Mouse (Mus musculus) c-Kit-positive CD71-positive TER-119-negative erythroid progenitor cells, embryonic 14.5 days (primary cell): ENCODE measurements around the gene Lrp1.

Experiments used
- DNase-seq: peaks from one replicate; pipeline ENCODE4 v3.0.0-alpha.2; 2013; ENCODE audit warnings: low read depth

Gene Lrp1

DNA sequence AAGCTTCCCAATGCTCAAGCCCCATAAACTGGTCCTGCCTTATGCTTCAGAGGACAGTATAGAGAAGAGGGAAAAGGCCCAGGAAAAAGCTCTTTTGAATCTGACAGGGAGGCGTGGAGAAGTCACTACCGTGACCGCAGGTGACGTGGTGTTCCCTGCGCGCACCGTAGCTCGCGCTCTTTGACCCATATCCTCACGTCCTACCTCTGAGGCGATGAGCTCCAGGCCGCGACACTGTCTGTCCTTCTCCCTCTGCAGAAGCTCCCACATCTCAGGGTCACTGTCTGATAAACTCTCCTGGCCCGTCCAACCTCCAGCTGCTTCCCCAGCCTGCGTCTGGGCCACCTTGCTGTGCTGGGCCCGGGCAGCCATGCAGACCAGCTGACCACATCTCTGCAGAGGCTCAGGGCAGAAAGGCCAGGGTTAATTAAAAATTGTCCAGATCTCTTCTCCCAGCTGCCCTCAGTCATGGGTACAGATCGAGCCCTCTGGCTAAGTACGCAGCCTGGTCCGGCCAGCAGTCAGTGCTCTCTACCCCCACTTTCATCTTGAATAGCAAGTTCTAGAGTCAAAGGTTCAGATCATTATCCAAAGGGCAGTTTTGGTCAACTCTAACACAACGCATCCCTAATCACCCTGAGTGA, 100.1 kb downstream of the Lrp1 start:
- no peak for DNase-seq

DNA sequence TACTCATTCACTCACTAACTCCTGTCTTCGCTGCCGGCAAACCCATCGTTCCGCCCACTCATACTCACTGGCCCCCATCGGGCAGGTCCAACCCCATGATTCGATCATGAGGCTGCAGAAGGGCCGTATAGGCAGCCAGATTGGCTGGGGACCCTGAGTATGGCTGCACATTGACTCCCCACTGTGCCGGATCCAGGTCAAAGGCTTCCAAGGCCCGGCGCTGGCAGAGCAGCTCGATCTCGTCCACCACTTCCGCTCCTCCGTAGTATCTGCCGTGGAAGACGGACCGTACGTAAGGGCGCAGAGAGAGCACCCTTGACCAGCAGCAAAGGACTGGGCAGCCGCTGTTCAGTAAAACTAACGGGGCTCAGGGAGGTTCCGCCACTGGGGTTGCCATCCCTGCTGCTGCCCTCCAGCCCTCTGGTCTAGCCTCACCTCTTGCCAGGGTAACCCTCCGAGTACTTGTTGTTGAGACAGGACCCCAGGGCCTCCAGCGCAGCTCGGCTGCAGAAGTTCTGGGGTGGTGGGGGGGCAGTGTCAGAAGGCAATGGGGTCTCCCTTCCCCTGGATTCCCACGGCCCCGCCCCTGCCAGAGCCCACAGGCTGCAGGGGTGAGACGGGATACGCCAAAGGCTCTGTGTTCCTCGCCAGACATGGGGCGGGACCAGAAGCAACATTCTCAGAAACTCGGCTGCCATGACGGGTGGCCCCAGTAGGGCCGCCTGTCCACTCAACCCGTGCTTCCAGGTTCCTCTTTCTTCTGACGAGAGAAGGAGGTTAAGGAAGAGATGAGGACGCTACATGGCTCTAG, 100.8 kb downstream of the Lrp1 start:
- DNase-seq: no peak

- no peak for DNase-seq
Observed at GRCm38 (mm10) chr10:127519041-127519701, 101.8 kb downstream of the Lrp1 start.

GRCm38 (mm10) chr10:127517941-127518340, 103.0 kb downstream of the Lrp1 start:
- DNase-seq: no peak

DNA sequence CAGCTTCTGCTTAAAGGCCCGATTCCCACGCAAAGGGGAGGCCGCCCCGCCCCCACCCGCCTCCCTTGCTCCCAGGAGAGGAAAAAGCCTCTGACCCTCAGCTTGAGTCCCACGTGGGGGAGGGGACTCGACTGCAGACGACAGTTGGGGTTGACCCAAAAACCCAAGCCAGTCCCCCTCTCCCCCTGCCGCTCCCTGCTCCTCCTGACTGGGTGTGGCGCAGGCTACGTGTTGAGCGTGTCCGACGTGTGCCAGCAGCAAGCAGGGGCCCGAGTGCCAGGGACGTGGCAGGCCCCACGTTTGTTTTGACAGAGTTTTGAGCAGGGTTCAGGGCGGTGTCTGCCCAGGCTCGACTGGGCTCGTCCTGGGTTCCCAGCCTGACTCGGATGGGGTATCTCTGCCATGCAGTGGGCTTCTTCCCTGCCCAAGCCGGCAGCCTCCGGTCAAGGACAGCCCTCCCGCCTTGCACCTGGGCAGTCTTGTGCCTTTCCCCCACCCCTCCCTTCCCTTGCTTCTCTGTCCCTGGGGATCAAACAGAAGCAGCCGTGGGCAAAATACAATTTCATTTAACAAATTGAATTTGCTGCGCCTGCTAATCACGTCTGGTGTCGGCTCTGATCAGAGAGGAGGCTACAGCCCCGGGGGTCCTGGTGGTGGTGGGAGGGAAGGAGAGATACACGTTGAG, 104.2 kb downstream of the Lrp1 start:
- DNase-seq: no peak

- no peak for DNase-seq
Observed at GRCm38 (mm10) chr10:127515983-127516459, 104.9 kb downstream of the Lrp1 start.

- DNase-seq: no peak
Observed at GRCm38 (mm10) chr10:127515271-127515982, 105.5 kb downstream of the Lrp1 start.

- DNase-seq: no peak
Observed at GRCm38 (mm10) chr10:127514764-127515163, 106.2 kb downstream of the Lrp1 start, which contains the start of gene Ndufa4l2. Gene Ndufa4l2, plus strand, starts transcription at chr10:127514967.

GRCm38 (mm10) chr10:127514111-127514698, 106.7 kb downstream of the Lrp1 start:
- no peak for DNase-seq

DNA sequence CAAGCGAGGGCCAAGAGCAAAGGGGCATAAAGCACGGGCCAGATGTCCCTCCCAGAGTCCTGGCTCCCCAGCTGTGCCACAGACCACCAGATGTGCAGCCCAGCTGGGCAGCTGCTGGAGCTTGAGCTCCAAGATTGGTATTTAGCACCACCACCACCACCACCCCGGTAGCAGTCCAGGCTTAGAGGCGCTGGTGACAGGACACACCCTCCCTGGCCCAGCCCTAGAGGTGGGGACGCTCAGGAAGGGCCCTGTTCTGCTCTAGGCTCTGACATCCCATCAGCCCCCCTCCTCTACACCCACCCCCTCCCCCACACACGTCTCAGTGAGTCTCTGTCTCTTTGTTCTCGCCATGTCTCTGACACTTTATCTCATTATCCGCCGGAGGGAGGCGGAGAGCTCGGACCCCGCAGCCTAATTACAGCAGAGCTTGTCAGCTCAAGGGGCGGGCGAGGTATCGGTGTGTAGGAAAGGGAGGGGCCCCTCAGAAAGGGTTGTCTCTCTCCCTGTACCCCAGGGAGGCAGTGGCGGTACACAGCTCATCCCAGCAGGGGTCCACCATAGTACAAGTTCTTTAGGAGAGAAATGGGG, 107.4 kb downstream of the Lrp1 start:
- no peak for DNase-seq

DNA sequence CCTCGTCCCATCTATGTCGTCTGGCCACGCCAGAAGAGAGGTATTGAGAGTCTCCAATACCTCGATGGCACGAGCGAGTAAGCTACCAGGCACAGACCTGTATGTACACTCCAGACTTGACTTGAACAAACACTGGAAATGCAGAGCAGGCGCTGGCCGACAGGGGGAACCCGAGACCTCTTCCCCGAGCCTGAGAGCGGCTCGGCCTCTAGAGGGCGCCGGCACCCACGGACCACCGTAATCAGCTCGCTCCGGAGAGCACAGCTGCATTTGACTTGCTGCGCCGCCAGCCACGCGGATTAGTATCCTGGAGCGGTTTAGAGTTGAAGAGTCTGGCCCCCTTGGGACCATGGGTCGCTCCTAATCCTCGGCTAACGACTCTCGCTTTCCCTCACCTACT, 108.1 kb downstream of the Lrp1 start:
- DNase-seq: peak; percentile 82

GRCm38 (mm10) chr10:127512307-127512666, 108.7 kb downstream of the Lrp1 start:
- no peak for DNase-seq

DNA sequence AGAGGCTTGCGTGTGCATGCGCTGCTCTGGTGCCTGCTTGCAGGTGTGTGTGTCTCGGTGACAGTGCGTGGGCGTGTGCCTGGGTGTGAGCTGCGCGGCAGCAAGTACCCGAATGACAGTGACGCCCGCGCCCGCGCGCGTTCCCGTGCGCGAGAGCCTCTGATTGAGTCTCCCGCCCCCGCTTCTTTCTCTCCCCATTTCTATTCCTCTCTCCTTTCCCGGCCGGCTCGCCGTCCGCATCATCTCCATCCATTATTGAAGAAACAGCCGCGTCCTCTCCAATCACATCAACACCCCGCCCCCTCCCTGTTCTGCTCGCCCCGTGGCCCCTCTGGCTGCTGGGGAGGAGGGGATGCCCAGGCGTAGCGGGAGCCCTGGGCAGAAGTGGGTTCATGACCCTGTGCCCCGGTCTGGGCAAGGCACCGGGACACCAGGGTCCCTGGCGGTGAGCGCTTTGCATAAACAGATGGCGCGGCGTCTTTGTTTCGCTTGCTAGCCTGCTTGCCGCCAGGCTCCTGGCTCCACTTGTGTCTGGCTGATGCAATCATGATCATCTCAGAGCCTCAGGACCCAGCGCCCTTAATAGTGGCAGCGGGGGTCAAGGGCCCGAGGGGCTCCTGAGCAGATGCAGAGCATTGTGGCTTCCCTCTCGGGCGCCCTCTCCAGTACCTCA, 109.2 kb downstream of the Lrp1 start:
- DNase-seq: no peak

DNA sequence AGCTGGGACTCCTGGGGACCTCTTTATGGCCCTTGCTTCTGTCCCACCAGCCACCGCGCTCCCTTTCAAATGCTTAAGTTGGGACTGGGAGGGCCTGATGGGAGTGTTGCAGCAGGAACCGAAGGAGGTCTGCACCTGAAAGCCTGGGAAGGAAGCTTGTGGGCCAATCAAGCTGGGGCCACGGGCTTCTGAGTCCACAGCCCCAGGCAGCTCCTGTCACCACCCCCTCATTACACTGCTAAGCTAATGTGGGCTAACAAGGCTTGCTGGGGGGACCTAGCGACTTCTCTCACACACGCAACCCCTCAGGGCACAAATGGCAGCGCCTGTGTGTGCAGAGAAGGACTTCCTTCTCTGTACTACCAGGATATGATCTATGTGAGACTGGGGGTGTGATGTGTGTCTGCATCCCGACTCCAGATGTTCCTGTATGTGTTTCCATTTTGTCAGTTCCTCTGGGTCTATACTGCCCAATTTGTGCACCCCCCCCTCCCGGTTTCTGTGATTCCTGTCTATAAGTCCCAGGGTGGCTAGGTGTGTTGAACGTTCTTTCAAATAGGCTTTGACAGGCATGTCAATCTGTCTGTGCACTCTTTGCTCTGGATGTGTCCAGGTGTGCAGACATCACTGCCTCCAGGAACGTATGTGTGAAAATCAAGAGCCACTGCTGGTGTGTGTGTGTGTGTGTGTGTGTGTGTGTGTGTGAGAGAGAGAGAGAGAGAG, 109.9 kb downstream of the Lrp1 start:
- DNase-seq: no peak

GRCm38 (mm10) chr10:127509837-127510701, 110.9 kb downstream of the Lrp1 start:
- DNase-seq: no peak

DNA sequence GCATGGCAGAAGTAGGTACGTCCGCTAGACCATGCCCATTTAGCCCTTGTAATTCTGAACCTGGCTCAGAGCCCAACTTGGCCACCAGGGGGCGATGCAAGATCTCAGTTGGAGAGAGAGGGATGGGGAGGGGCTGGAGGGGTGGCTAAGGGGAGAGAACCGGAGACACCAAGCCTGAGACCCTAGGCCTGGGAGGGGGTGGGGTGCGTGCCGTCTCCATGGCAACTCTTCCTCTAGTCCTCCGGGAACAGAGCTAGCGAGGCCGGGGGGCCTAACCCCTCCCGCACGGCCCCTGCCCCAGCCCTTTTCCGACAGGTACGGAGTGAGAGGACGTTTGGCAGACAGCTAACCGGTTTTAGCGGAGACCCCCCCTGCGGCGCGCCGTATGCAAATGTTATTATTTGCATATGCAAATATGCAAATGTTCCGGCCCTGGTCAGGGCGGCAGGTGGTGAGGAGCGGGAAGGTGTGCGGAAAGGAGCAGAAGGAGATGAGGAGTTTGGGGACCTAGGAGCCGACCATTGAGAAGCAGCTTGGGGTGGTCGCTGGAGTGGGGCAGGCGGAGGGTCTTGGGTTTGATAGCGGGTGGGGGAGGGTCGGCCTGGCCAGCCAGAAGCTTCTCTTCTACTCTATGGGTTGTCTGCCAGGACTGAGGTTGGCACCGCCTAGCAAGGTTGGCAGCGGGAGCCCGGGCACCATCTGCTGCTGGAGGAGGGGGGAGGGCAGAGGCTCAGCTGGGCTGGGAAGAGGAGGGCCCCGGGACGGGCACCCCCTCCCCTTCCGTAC, 111.7 kb downstream of the Lrp1 start:
- peak; percentile 81 for DNase-seq

DNA sequence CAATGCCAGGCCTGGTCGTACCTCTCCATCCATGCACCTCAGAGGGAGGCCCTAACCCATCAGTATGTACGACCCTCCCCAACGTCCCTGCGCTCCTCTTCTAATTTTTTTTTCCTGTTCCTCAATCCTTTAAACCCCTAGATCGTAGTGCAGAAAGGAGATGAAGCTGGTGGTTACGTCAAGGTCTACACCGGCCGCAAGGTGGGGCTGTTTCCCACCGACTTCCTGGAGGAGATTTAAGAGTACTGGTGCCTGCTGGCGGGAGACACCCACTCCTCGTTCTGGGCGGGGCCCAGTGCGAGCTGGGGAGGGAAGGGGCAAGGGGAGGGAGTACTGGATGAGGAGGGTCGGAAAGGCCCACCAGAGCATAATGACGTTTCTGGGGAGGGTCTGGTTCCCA, 112.7 kb downstream of the Lrp1 start:
- DNase-seq: peak; percentile 76
